Mouse (Mus musculus) myocyte (in vitro differentiated cells): ENCODE measurements at regions not wholly inside any gene's neighbourhood (a gene's known extent, or its start where the extent isn't known, plus 50 kb on each side); places are given as distances from the start of the nearest gene placed in this dataset.

Experiments used
- CEBPB ChIP-seq: IDR thresholded peaks from 2 replicates; pipeline ENCODE4 v1.6.1; 2011; ENCODE audit warnings: mild to moderate bottlenecking, moderate library complexity; ENCODE audit not compliant: poor library complexity, insufficient read depth, severe bottlenecking
- E2F4 ChIP-seq: IDR thresholded peaks from one replicate; pipeline ENCODE4 v1.6.1; 2011; ENCODE audit warnings: mild to moderate bottlenecking, control low read depth, moderate library complexity; ENCODE audit not compliant: insufficient read depth
- MAX ChIP-seq: IDR thresholded peaks from one replicate; pipeline ENCODE4 v1.6.1; 2011; ENCODE audit warnings: low read depth, mild to moderate bottlenecking, control low read depth
- MYOD1 ChIP-seq, 3 experiments: IDR thresholded peaks; one replicate each; pipeline ENCODE4 v1.6.1; 2011; ENCODE audit warnings: control low read depth in 2 of 3, low read depth in 2 of 3, mild to moderate bottlenecking in 2 of 3, moderate library complexity in 1 of 3; ENCODE audit not compliant: insufficient read length in 2 of 3, control insufficient read depth in 1 of 3
- POLR2A ChIP-seq: IDR thresholded peaks from one replicate; pipeline ENCODE4 v1.6.1; 2011; ENCODE audit warnings: low read depth, mild to moderate bottlenecking, control low read depth, moderate library complexity; ENCODE audit not compliant: insufficient read length
- POLR2AphosphoS2 ChIP-seq: IDR thresholded peaks from one replicate; pipeline ENCODE4 v1.6.1; 2011; ENCODE audit warnings: low read depth, control low read depth; ENCODE audit not compliant: insufficient read length
- REST ChIP-seq: IDR thresholded peaks from one replicate; pipeline ENCODE4 v1.6.1; 2011; ENCODE audit warnings: mild to moderate bottlenecking, control low read depth, moderate library complexity; ENCODE audit not compliant: insufficient read depth, insufficient read length
- TCF12 ChIP-seq: IDR thresholded peaks from one replicate; pipeline ENCODE4 v1.6.1; 2011; ENCODE audit warnings: mild to moderate bottlenecking, control low read depth; ENCODE audit not compliant: poor library complexity, insufficient read depth, severe bottlenecking

GRCm38 (mm10) chr7:117260596-117260995, 120.2 kb upstream of the Xylt1 start:
- TF ChIP-seq POLR2A (no peak), REST (no peak), POLR2AphosphoS2 (no peak), E2F4 (no peak), TCF12 (no peak), CEBPB (no peak), MYOD1 (IDR thresholded peaks at IDR 0.05; ENCODE audit: control insufficient read depth in 1 of 3, insufficient read length in 2 of 3, low read depth in 2 of 3) (no peak), MAX (no peak)
